Mouse (Mus musculus) heart, embryonic 14.5 days (tissue): ENCODE results near the gene Cdr2. TPM values are rescaled to one million over a fixed set of nuclear protein-coding genes. Genes with fewer than 3 reads are reported as not detected.
"Not testable (repeated sequence)": the region's sequence is repeated elsewhere in the genome, so short reads cannot be mapped to it uniquely, and the experiment has no call there.

Source experiments
- ATAC-seq: fragments of 200-750 bp; cut with Nextera tagmentation; 2 replicates; pipeline ENCODE4 v1.8.0; 2017; ENCODE audit warnings: low read depth, moderate TSS enrichment; ENCODE audit not compliant: insufficient number of reproducible peaks, insufficient read depth, low FRiP score
- H3K27ac ChIP-seq, 2 experiments: fragments of 200-500 bp in 1 of 2; fragments of 300-500 bp in 1 of 2; sonication (generic) in 1 of 2; replicated peaks in 1 of 2; 2 replicates each; pipeline ENCODE4 v1.5.1; 2012 to 2014; ENCODE audit warnings: low read depth in 2 of 2, low read length in 2 of 2, control low read depth in 1 of 2, mild to moderate bottlenecking in 1 of 2, mixed read lengths in 1 of 2; ENCODE audit not compliant: control insufficient read depth in 1 of 2, insufficient read depth in 1 of 2
- H3K27me3 ChIP-seq: fragments of 300-500 bp; sonication (generic); 2 replicates; pipeline ENCODE4 v1.6.1; 2014; ENCODE audit warnings: mild to moderate bottlenecking, low read length, control low read depth; ENCODE audit not compliant: control insufficient read depth, insufficient read depth
- H3K36me3 ChIP-seq: fragments of 300-500 bp; sonication (generic); 2 replicates; pipeline ENCODE4 v1.6.1; 2014; ENCODE audit warnings: mild to moderate bottlenecking, control low read depth, low read length, mixed read lengths; ENCODE audit not compliant: control insufficient read depth, insufficient read depth
- H3K4me1 ChIP-seq, 2 experiments: fragments of 200-500 bp in 1 of 2; fragments of 300-500 bp in 1 of 2; sonication (generic) in 1 of 2; 2 replicates each; pipeline ENCODE4 v1.6.1; 2012 to 2014; ENCODE audit warnings: low read length in 2 of 2, control low read depth in 1 of 2, mixed read lengths in 1 of 2; ENCODE audit not compliant: control insufficient read depth in 2 of 2, insufficient read depth in 2 of 2
- H3K4me2 ChIP-seq: fragments of 300-500 bp; sonication (generic); 2 replicates; pipeline ENCODE4 v1.6.1; 2014; ENCODE audit warnings: mild to moderate bottlenecking, low read length
- H3K4me3 ChIP-seq, 2 experiments: fragments of 200-500 bp in 1 of 2; fragments of 300-500 bp in 1 of 2; sonication (generic) in 1 of 2; 2 replicates each; pipeline ENCODE4 v1.5.1; 2012 to 2014; ENCODE audit warnings: low read length in 2 of 2, mild to moderate bottlenecking in 2 of 2, control low read depth in 1 of 2, low read depth in 1 of 2, moderate library complexity in 1 of 2; ENCODE audit not compliant: control insufficient read depth in 1 of 2, insufficient read depth in 1 of 2
- H3K9ac ChIP-seq: fragments of 300-500 bp; sonication (generic); 2 replicates; pipeline ENCODE4 v1.6.1; 2014; ENCODE audit warnings: mild to moderate bottlenecking, low read length
- H3K9me3 ChIP-seq: fragments of 300-500 bp; sonication (generic); 2 replicates; pipeline ENCODE4 v1.6.1; 2016; ENCODE audit warnings: low read length, control low read depth; ENCODE audit not compliant: control insufficient read depth
- WGBS: fragments of 180-500 bp; shearing (Covaris S2); extraction: QIAGEN DNeasy Blood & Tissue Kit; methylation state at CpG from one replicate; pipeline ENCODE4 v1.1.7; 2014; 5-methylcytosine and 5-hydroxymethylcytosine counted together
- polyA plus RNA-seq: library from polyadenylated mRNA; unstranded; fragments of >200 nt; fragmentation: Nextera tagmentation; extraction: Ambion mirVana; gene quantifications from 2 replicates; pipeline ENCODE4 v1.2.1, GENCODE M21; 2014

The Cdr2 gene
- polyA plus RNA-seq, 1 experiment from 2014 or later = 12.8 TPM

GRCm38 (mm10) chr7:120982968-120983367, 856 bp upstream of the Cdr2 start:
- H3K27me3 ChIP-seq = no peaks in the 10 kb centered on the region

GRCm38 (mm10) chr7:120980931-120981924, 884 bp downstream of the Cdr2 start:
- peak overlapping the region; percentile 70 to 76 for H3K4me3 ChIP-seq
- no peaks in the 10 kb centered on the region for H3K36me3 ChIP-seq
- H3K27ac ChIP-seq = peak overlapping the region in 1 of 2 experiments; percentile 52; a peak in 2 of 4 replicates
- H3K9me3 ChIP-seq = no peaks in the 10 kb centered on the region
- peak overlapping the region; percentile 85 for H3K9ac ChIP-seq
- H3K4me1 ChIP-seq = peaks cover 2 to 18% of the 10 kb centered on the region in 2 experiments; a peak in 2 of 4 replicates
- 4% methylated on average over 39 of the region's 39 CpGs for WGBS
- H3K27me3 ChIP-seq = no peaks in the 10 kb centered on the region
- H3K4me2 ChIP-seq = peak overlapping the region; percentile 95
- ATAC-seq = peak; percentile 32; the same call in 1 of the 2 replicates

More at GRCm38 (mm10) chr7:120982968-120983367, 856 bp upstream of the Cdr2 start:
- no peaks in the 10 kb centered on the region for H3K36me3 ChIP-seq
- H3K9ac ChIP-seq = peak overlapping the region; percentile 91
- peak overlapping the region; percentile 59 to 76 for H3K4me3 ChIP-seq
- ATAC-seq = no peak
- H3K4me2 ChIP-seq = peak overlapping the region; percentile 95
- H3K9me3 ChIP-seq = no peaks in the 10 kb centered on the region
- peak overlapping the region; percentile 40 to 77; a peak in 2 of 4 replicates for H3K27ac ChIP-seq
- H3K4me1 ChIP-seq = peaks cover 2 to 10% of the 10 kb centered on the region in 2 experiments; a peak in 2 of 4 replicates
- 3% methylated on average over 7 of the region's 7 CpGs for WGBS

- Histone ChIP-seq H3K27me3 (no peaks in the 10 kb centered on the region), H3K4me1 (peaks cover 2 to 23% of the 10 kb centered on the region in 2 experiments; a peak in 3 of 4 replicates), H3K27ac (no peak overlapping the region), H3K4me2 (peak overlapping the region; percentile 95), H3K9me3 (no peaks in the 10 kb centered on the region), H3K36me3 (no peaks in the 10 kb centered on the region), H3K4me3 (0 out of 4 replicates have a peak overlapping the region, but pooled peaks of 1 of the 2 experiments have one; percentile 76), H3K9ac (no peak overlapping the region)
- ATAC-seq = no peak
- WGBS = 53% methylated on average over 4 of the region's 4 CpGs
Measured at GRCm38 (mm10) chr7:120980041-120980440, 2.1 kb downstream of the Cdr2 start.

- H3K4me2 ChIP-seq = peak overlapping the region; percentile 7
Measured at GRCm38 (mm10) chr7:120977063-120977462, 5.0 kb downstream of the Cdr2 start.

GRCm38 (mm10) chr7:120974001-120974400, 8.1 kb downstream of the Cdr2 start:
- H3K27ac ChIP-seq = no peak overlapping the region; a peak in 1 of 4 replicates
- no peaks in the 10 kb centered on the region for H3K27me3 ChIP-seq
- no peak overlapping the region for H3K4me3 ChIP-seq
- H3K4me2 ChIP-seq = no peak overlapping the region
- H3K4me1 ChIP-seq = peaks cover 4 to 29% of the 10 kb centered on the region in 2 experiments
- no peak for ATAC-seq
- no peaks in the 10 kb centered on the region for H3K9me3 ChIP-seq
- 0 out of 2 replicates have a peak, but pooled peaks cover 4% of the 10 kb centered on the region for H3K36me3 ChIP-seq
- 75% methylated on average over 3 of the region's 3 CpGs for WGBS
- H3K9ac ChIP-seq = no peak overlapping the region

More at GRCm38 (mm10) chr7:120977063-120977462, 5.0 kb downstream of the Cdr2 start:
- Histone ChIP-seq H3K9ac (no peak overlapping the region), H3K36me3 (no peaks in the 10 kb centered on the region), H3K4me1 (peaks cover 4 to 26% of the 10 kb centered on the region in 2 experiments), H3K27ac (peak overlapping the region; percentile 56 to 66), H3K9me3 (no peaks in the 10 kb centered on the region), H3K27me3 (no peaks in the 10 kb centered on the region), H3K4me3 (no peak overlapping the region)
- WGBS = 46% methylated on average over 7 of the region's 7 CpGs
- ATAC-seq = 0 out of 2 replicates have a peak, but pooled peaks have one; percentile 29

GRCm38 (mm10) chr7:120972471-120972870, 9.6 kb downstream of the Cdr2 start:
- H3K27me3 ChIP-seq, H3K9ac ChIP-seq, H3K27ac ChIP-seq, H3K4me2 ChIP-seq, ATAC-seq, H3K36me3 ChIP-seq, H3K4me3 ChIP-seq, H3K9me3 ChIP-seq: not testable (repeated sequence)
- H3K4me1 ChIP-seq = peaks cover 4 to 29% of the 10 kb centered on the region in 2 experiments
- WGBS = 75% methylated on average over 2 of the region's 2 CpGs

- Histone ChIP-seq H3K4me2 (no peak overlapping the region), H3K36me3 (peaks cover 16% of the 10 kb centered on the region)
Measured at GRCm38 (mm10) chr7:120970112-120970511, 12.0 kb downstream of the Cdr2 start.

More at GRCm38 (mm10) chr7:120970112-120970511, 12.0 kb downstream of the Cdr2 start:
- ATAC-seq = no peak
- no peaks in the 10 kb centered on the region for H3K27me3 ChIP-seq
- no peak overlapping the region for H3K27ac ChIP-seq
- no peak overlapping the region for H3K9ac ChIP-seq
- WGBS = 68% methylated on average over 5 of the region's 5 CpGs
- H3K9me3 ChIP-seq = no peaks in the 10 kb centered on the region
- H3K4me1 ChIP-seq = peaks cover 4 to 16% of the 10 kb centered on the region in 2 experiments
- H3K4me3 ChIP-seq = no peak overlapping the region
